Mouse (Mus musculus) fibroblast of lung, adult 2 months (primary cell): ENCODE measurements around the gene Cped1.

Experiments
- DNase-seq: peaks from one replicate; pipeline ENCODE4 v3.0.0-alpha.2; 2011; ENCODE audit warnings: low read depth

Cped1 gene

GRCm38 (mm10) chr6:22297028-22297427 lies 311.3 kb downstream of the Cped1 start:
- no peak for DNase-seq

- no peak for DNase-seq
These were observed 312.3 kb downstream of the Cped1 start for GRCm38 (mm10) chr6:22298059-22298458.
